Mouse (Mus musculus): ENCODE data around the gene Gm9999.

Gm9999 gene

GRCm38 (mm10) chr7:47030517-47031193 lies 47.3 kb downstream of the Gm9999 start:
- DNase-seq, result no peak

GRCm38 (mm10) chr7:47031371-47031770 lies 48.0 kb downstream of the Gm9999 start:
- DNase-seq, result no peak

GRCm38 (mm10) chr7:47034785-47035384 lies 51.5 kb downstream of the Gm9999 start:
- DNase-seq, result no peak

GRCm38 (mm10) chr7:47035426-47035825 lies 52.0 kb downstream of the Gm9999 start:
- DNase-seq, result no peak

All from cerebellum, adult 11-12 months (tissue).